Mouse (Mus musculus) limb, embryonic 13.5 days (tissue): ENCODE measurements around the gene Vkorc1. TPM values are rescaled to one million over a fixed set of nuclear protein-coding genes. Genes with fewer than 3 reads are reported as not detected.

Experiments
- ATAC-seq: fragments of 200-750 bp; cut with Nextera tagmentation; 2 replicates; pipeline ENCODE4 v1.8.0; 2017; ENCODE audit warnings: low read depth, moderate number of reproducible peaks, moderate TSS enrichment; ENCODE audit not compliant: low FRiP score
- H3K27ac ChIP-seq: fragments of 300-500 bp; sonication (generic); 2 replicates; pipeline ENCODE4 v1.5.1; 2015; ENCODE audit warnings: inconsistent platforms, mild to moderate bottlenecking, moderate library complexity
- H3K27me3 ChIP-seq: fragments of 300-500 bp; sonication (generic); 2 replicates; pipeline ENCODE4 v1.6.1; 2015; ENCODE audit warnings: mild to moderate bottlenecking, inconsistent platforms
- H3K36me3 ChIP-seq: fragments of 300-500 bp; sonication (generic); 2 replicates; pipeline ENCODE4 v1.6.1; 2015; ENCODE audit warnings: inconsistent platforms, mild to moderate bottlenecking, moderate library complexity
- H3K4me1 ChIP-seq: fragments of 300-500 bp; sonication (generic); 2 replicates; pipeline ENCODE4 v1.6.1; 2015; ENCODE audit warnings: inconsistent platforms
- H3K4me2 ChIP-seq: fragments of 300-500 bp; sonication (generic); replicated peaks from 2 replicates; pipeline ENCODE4 v1.6.1; 2015; ENCODE audit warnings: inconsistent platforms, mild to moderate bottlenecking, moderate library complexity
- H3K4me3 ChIP-seq: fragments of 300-500 bp; sonication (generic); 2 replicates; pipeline ENCODE4 v1.5.1; 2015; ENCODE audit warnings: moderate library complexity, mild to moderate bottlenecking, inconsistent platforms
- H3K9ac ChIP-seq: fragments of 300-500 bp; sonication (generic); 2 replicates; pipeline ENCODE4 v1.6.1; 2015; ENCODE audit warnings: mild to moderate bottlenecking, inconsistent platforms
- H3K9me3 ChIP-seq: fragments of 300-500 bp; sonication (generic); 2 replicates; pipeline ENCODE4 v1.6.1; 2016; ENCODE audit warnings: inconsistent platforms
- WGBS: fragments of 180-500 bp; shearing (Covaris S2); methylation state at CpG from one replicate; pipeline ENCODE4 v1.1.7; 2015; 5-methylcytosine and 5-hydroxymethylcytosine counted together
- polyA plus RNA-seq: library from polyadenylated mRNA; unstranded; fragments of >200 nt; fragmentation: Nextera tagmentation; extraction: Ambion mirVana; gene quantifications from 2 replicates; pipeline ENCODE4 v1.2.1, GENCODE M21; 2015

Vkorc1 gene
- polyA plus RNA-seq, 1 experiment from 2014 or later, result 174 TPM

GRCm38 (mm10) chr7:127928596-127928995 lies 33.2 kb upstream of the Vkorc1 start:
- ATAC-seq, result no peak
- Histone ChIP-seq H3K27me3 (peaks cover 34% of the 10 kb centered on the region), H3K9ac (peak overlapping the region; percentile 54; the same call in 1 of the 2 replicates), H3K4me1 (peaks cover 12% of the 10 kb centered on the region), H3K36me3 (peaks cover 33% of the 10 kb centered on the region), H3K4me3 (peak overlapping the region; percentile 38), H3K27ac (no peak overlapping the region), H3K9me3 (no peaks in the 10 kb centered on the region), H3K4me2 (peak overlapping the region; percentile 56)
- 40% methylated on average over 5 of the region's 5 CpGs for WGBS

GRCm38 (mm10) chr7:127927726-127928125 lies 32.3 kb upstream of the Vkorc1 start:
- Histone ChIP-seq H3K36me3 (peaks cover 41% of the 10 kb centered on the region), H3K9ac (no peak overlapping the region), H3K4me2 (no peak overlapping the region), H3K9me3 (no peaks in the 10 kb centered on the region), H3K4me1 (peaks cover 12% of the 10 kb centered on the region), H3K4me3 (no peak overlapping the region), H3K27ac (no peak overlapping the region), H3K27me3 (peaks cover 34% of the 10 kb centered on the region)
- 91% methylated on average over 11 of the region's 11 CpGs for WGBS
- ATAC-seq, result no peak

GRCm38 (mm10) chr7:127926846-127927245 lies 31.4 kb upstream of the Vkorc1 start:
- no peak for ATAC-seq
- no peak overlapping the region for H3K9ac ChIP-seq
- H3K36me3 ChIP-seq, result peaks cover 49% of the 10 kb centered on the region
- no peak overlapping the region for H3K4me2 ChIP-seq
- 87% methylated on average over 11 of the region's 11 CpGs for WGBS
- no peaks in the 10 kb centered on the region for H3K9me3 ChIP-seq
- peaks cover 12% of the 10 kb centered on the region for H3K4me1 ChIP-seq
- no peak overlapping the region for H3K4me3 ChIP-seq
- peaks cover 34% of the 10 kb centered on the region for H3K27me3 ChIP-seq
- H3K27ac ChIP-seq, result no peak overlapping the region

- WGBS, result 89% methylated on average over 8 of the region's 8 CpGs
- H3K9ac ChIP-seq, result no peak overlapping the region
Measured at GRCm38 (mm10) chr7:127926066-127926465, 30.6 kb upstream of the Vkorc1 start.

GRCm38 (mm10) chr7:127925252-127925651 lies 29.8 kb upstream of the Vkorc1 start:
- Histone ChIP-seq H3K4me2 (no peak overlapping the region), H3K4me3 (no peak overlapping the region), H3K36me3 (peaks cover 65% of the 10 kb centered on the region), H3K9me3 (no peaks in the 10 kb centered on the region), H3K4me1 (peaks cover 12% of the 10 kb centered on the region), H3K9ac (no peak overlapping the region), H3K27ac (no peak overlapping the region), H3K27me3 (peaks cover 30% of the 10 kb centered on the region)
- ATAC-seq, result no peak
- WGBS, result 77% methylated on average over 5 of the region's 5 CpGs

More at GRCm38 (mm10) chr7:127926066-127926465, 30.6 kb upstream of the Vkorc1 start:
- H3K4me3 ChIP-seq, result no peak overlapping the region
- ATAC-seq, result no peak
- peaks cover 12% of the 10 kb centered on the region for H3K4me1 ChIP-seq
- H3K36me3 ChIP-seq, result peaks cover 57% of the 10 kb centered on the region
- peaks cover 34% of the 10 kb centered on the region for H3K27me3 ChIP-seq
- H3K27ac ChIP-seq, result no peak overlapping the region
- no peak overlapping the region for H3K4me2 ChIP-seq
- H3K9me3 ChIP-seq, result no peaks in the 10 kb centered on the region

GRCm38 (mm10) chr7:127923714-127924113 lies 28.3 kb upstream of the Vkorc1 start:
- Histone ChIP-seq H3K27ac (no peak overlapping the region), H3K4me2 (no peak overlapping the region), H3K4me1 (peaks cover 2% of the 10 kb centered on the region; the same call in 1 of the 2 replicates), H3K4me3 (no peak overlapping the region), H3K9ac (no peak overlapping the region), H3K36me3 (peaks cover 72% of the 10 kb centered on the region), H3K9me3 (no peaks in the 10 kb centered on the region), H3K27me3 (peaks cover 14% of the 10 kb centered on the region)
- ATAC-seq, result no peak
- WGBS, result 88% methylated on average over 5 of the region's 5 CpGs

GRCm38 (mm10) chr7:127922451-127923275 lies 27.2 kb upstream of the Vkorc1 start:
- WGBS, result 80% methylated on average over 6 of the region's 6 CpGs
- Histone ChIP-seq H3K9me3 (no peaks in the 10 kb centered on the region), H3K4me2 (no peak overlapping the region), H3K27me3 (peaks cover 4% of the 10 kb centered on the region), H3K4me3 (no peak overlapping the region), H3K4me1 (no peaks in the 10 kb centered on the region), H3K9ac (no peak overlapping the region), H3K36me3 (peaks cover 77% of the 10 kb centered on the region), H3K27ac (no peak overlapping the region)
- ATAC-seq, result no peak

- no peak overlapping the region for H3K4me2 ChIP-seq
- H3K4me3 ChIP-seq, result no peak overlapping the region
- ATAC-seq, result no peak
- peaks cover 78% of the 10 kb centered on the region for H3K36me3 ChIP-seq
- H3K27me3 ChIP-seq, result no peaks in the 10 kb centered on the region
- 63% methylated on average over 8 of the region's 8 CpGs for WGBS
- H3K9ac ChIP-seq, result no peak overlapping the region
- no peak overlapping the region for H3K27ac ChIP-seq
- no peaks in the 10 kb centered on the region for H3K9me3 ChIP-seq
- no peaks in the 10 kb centered on the region for H3K4me1 ChIP-seq
Measured at GRCm38 (mm10) chr7:127921516-127921915, 26.1 kb upstream of the Vkorc1 start.

GRCm38 (mm10) chr7:127919290-127919689 lies 23.9 kb upstream of the Vkorc1 start:
- no peaks in the 10 kb centered on the region for H3K4me1 ChIP-seq
- no peak for ATAC-seq
- no peak overlapping the region for H3K27ac ChIP-seq
- H3K4me3 ChIP-seq, result no peak overlapping the region
- H3K9me3 ChIP-seq, result no peaks in the 10 kb centered on the region
- H3K9ac ChIP-seq, result no peak overlapping the region
- H3K27me3 ChIP-seq, result no peaks in the 10 kb centered on the region
- no peak overlapping the region for H3K4me2 ChIP-seq
- WGBS, result 83% methylated on average over 7 of the region's 7 CpGs
- peaks cover 76% of the 10 kb centered on the region for H3K36me3 ChIP-seq

- 53% methylated on average over 3 of the region's 3 CpGs for WGBS
- no peak overlapping the region for H3K4me3 ChIP-seq
Measured at GRCm38 (mm10) chr7:127918203-127918602, 22.8 kb upstream of the Vkorc1 start.

GRCm38 (mm10) chr7:127915293-127915692 lies 19.9 kb upstream of the Vkorc1 start:
- ATAC-seq, result no peak
- no peak overlapping the region for H3K27ac ChIP-seq
- no peak overlapping the region for H3K9ac ChIP-seq
- no peak overlapping the region for H3K4me2 ChIP-seq
- H3K9me3 ChIP-seq, result no peaks in the 10 kb centered on the region
- H3K4me3 ChIP-seq, result no peak overlapping the region
- 91% methylated on average over 12 of the region's 12 CpGs for WGBS
- H3K4me1 ChIP-seq, result peaks cover 13% of the 10 kb centered on the region; the same call in 1 of the 2 replicates
- peaks cover 41% of the 10 kb centered on the region for H3K36me3 ChIP-seq
- H3K27me3 ChIP-seq, result no peaks in the 10 kb centered on the region

More at GRCm38 (mm10) chr7:127918203-127918602, 22.8 kb upstream of the Vkorc1 start:
- Histone ChIP-seq H3K27me3 (no peaks in the 10 kb centered on the region), H3K9ac (no peak overlapping the region), H3K9me3 (no peaks in the 10 kb centered on the region), H3K4me1 (peaks cover 3% of the 10 kb centered on the region; the same call in 1 of the 2 replicates), H3K36me3 (peaks cover 69% of the 10 kb centered on the region), H3K4me2 (no peak overlapping the region), H3K27ac (no peak overlapping the region)
- no peak for ATAC-seq

GRCm38 (mm10) chr7:127912938-127913337 lies 17.5 kb upstream of the Vkorc1 start:
- H3K9me3 ChIP-seq, result no peaks in the 10 kb centered on the region
- H3K36me3 ChIP-seq, result peaks cover 51% of the 10 kb centered on the region
- ATAC-seq, result no peak
- H3K4me2 ChIP-seq, result peak overlapping the region; percentile 65
- H3K27ac ChIP-seq, result 0 out of 2 replicates have a peak overlapping the region, but pooled peaks have one; percentile 81
- no peaks in the 10 kb centered on the region for H3K27me3 ChIP-seq
- H3K4me1 ChIP-seq, result peaks cover 13% of the 10 kb centered on the region; the same call in 1 of the 2 replicates
- H3K4me3 ChIP-seq, result peak overlapping the region; percentile 93
- H3K9ac ChIP-seq, result peak overlapping the region; percentile 83
- 25% methylated on average over 4 of the region's 4 CpGs for WGBS
